Mouse (Mus musculus) ES-Bruce4 (cell line): ENCODE measurements at regions not wholly inside any gene's neighbourhood (a gene's known extent, or its start where the extent isn't known, plus 50 kb on each side); places are given as distances from the start of the nearest gene placed in this dataset.

Experiments used
- CTCF ChIP-seq: IDR thresholded peaks from one replicate; pipeline ENCODE4 v1.8.1; 2011; ENCODE audit warnings: low read depth, low read length
- EP300 ChIP-seq: IDR thresholded peaks from 2 replicates; pipeline ENCODE4 v1.6.1; 2011; ENCODE audit warnings: low read depth, low read length; ENCODE audit not compliant: insufficient read depth
- POLR2A ChIP-seq: IDR thresholded peaks from one replicate; pipeline ENCODE4 v1.8.1; 2011; ENCODE audit warnings: low read length; ENCODE audit not compliant: insufficient read depth

DNA sequence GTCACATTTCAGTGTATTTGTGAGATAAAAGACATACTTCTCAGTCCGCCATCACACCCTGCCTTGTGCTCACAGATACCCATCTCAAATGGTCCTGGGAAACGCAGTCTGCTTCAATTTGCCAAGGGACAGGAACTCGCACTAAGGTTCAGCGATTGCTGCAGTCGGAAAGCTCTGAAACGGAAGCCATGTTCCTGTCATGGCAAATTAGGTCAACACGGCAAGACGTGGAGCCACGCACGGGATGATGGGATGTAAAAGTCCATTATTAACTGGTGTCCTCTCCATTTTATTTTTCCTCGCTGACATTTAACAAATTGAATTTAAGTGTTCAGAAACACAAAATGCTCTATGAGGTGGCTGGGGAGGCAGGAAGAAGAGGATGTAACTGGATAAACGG lies 212.4 kb downstream of the Rpl36a-ps1 start:
- TF ChIP-seq EP300 (no peak), POLR2A (no peak), CTCF (no peak)
